Mouse (Mus musculus): ENCODE data around the gene Spata13. TPM values are rescaled to one million over a fixed set of nuclear protein-coding genes. Genes with fewer than 3 reads are reported as not detected.

The Spata13 gene
- total and polyA plus RNA-seq, 3 experiments: 0.39 to 1.5 TPM; not detected in 1

GRCm38 (mm10) chr14:60727130-60727529 lies 93.3 kb downstream of the Spata13 start:
- Histone ChIP-seq H3K27me3 (ENCODE audit: control insufficient read depth in 1 of 2, insufficient read depth in 2 of 2, low read length in 2 of 2) (no peaks in the 10 kb centered on the region), H3K79me2 (ENCODE audit: control insufficient read depth, insufficient read depth, low read length, poor library complexity) (no peaks in the 10 kb centered on the region), H3K9me3 (replicated peaks; ENCODE audit: insufficient read depth, low read length) (no peaks in the 10 kb centered on the region), H3K27ac (ENCODE audit: control insufficient read depth, low read depth, low read length) (no peak overlapping the region), H3K9ac (ENCODE audit: control insufficient read depth, low read depth, low read length, poor library complexity, severe bottlenecking) (no peak overlapping the region), H3K36me3 (ENCODE audit: control insufficient read depth in 1 of 2, insufficient read depth in 2 of 2, low read length in 2 of 2) (peaks cover 0 to 9% of the 10 kb centered on the region in 2 experiments; a peak in 2 of 4 replicates), H3K4me1 (ENCODE audit: control insufficient read depth in 1 of 2, insufficient read depth in 2 of 2, low read length in 2 of 2) (peaks cover 0 to 4% of the 10 kb centered on the region in 2 experiments; a peak in 1 of 4 replicates), H3K4me3 (ENCODE audit: control insufficient read depth in 1 of 2, insufficient read depth in 1 of 2, low read depth in 2 of 2, low read length in 2 of 2) (no peak overlapping the region)
- peak; percentile 13 for DNase-seq (ENCODE audit: low read depth, low spot score)
- TF ChIP-seq KAT2A (conservative IDR thresholded peaks at IDR 0.05; ENCODE audit: low read depth, low read length) (no peak), MXI1 (IDR thresholded peaks at IDR 0.05; ENCODE audit: low read depth, low read length) (no peak), CHD2 (IDR thresholded peaks at IDR 0.05; ENCODE audit: low read length) (no peak), NELFE (IDR thresholded peaks at IDR 0.05; ENCODE audit: low read depth, low read length) (no peak), CTCF (IDR thresholded peaks at IDR 0.05 in 2 of 3, conservative IDR thresholded peaks at IDR 0.05 in 1 of 3; ENCODE audit: control insufficient read depth in 1 of 3, insufficient read depth in 1 of 3, low read depth in 2 of 3, low read length in 3 of 3, poor library complexity in 1 of 3, severe bottlenecking in 1 of 3) (no peak), GATA1 (IDR thresholded peaks at IDR 0.05; ENCODE audit: low read depth, low read length) (no peak), ZKSCAN1 (IDR thresholded peaks at IDR 0.05; ENCODE audit: low read depth, low read length) (no peak)

GRCm38 (mm10) chr14:60732081-60732480 lies 98.3 kb downstream of the Spata13 start:
- H3K4me1 ChIP-seq (ENCODE audit: control insufficient read depth in 1 of 2, insufficient read depth in 2 of 2, low read length in 2 of 2): peaks cover 0 to 11% of the 10 kb centered on the region in 2 experiments; a peak in 3 of 4 replicates
- no peak for DNase-seq (ENCODE audit: low read depth, low spot score)

GRCm38 (mm10) chr14:60732787-60733186 lies 99.0 kb downstream of the Spata13 start:
- Histone ChIP-seq H3K9me3 (replicated peaks; ENCODE audit: insufficient read depth, low read length) (no peaks in the 10 kb centered on the region), H3K27ac (ENCODE audit: control insufficient read depth, low read depth, low read length) (no peak overlapping the region), H3K9ac (ENCODE audit: control insufficient read depth, low read depth, low read length, poor library complexity, severe bottlenecking) (no peak overlapping the region), H3K36me3 (ENCODE audit: control insufficient read depth in 1 of 2, insufficient read depth in 2 of 2, low read length in 2 of 2) (peaks cover 0 to 9% of the 10 kb centered on the region in 2 experiments; a peak in 2 of 4 replicates), H3K4me1 (ENCODE audit: control insufficient read depth in 1 of 2, insufficient read depth in 2 of 2, low read length in 2 of 2) (peaks cover 0 to 17% of the 10 kb centered on the region in 2 experiments; a peak in 3 of 4 replicates), H3K27me3 (ENCODE audit: control insufficient read depth in 1 of 2, insufficient read depth in 2 of 2, low read length in 2 of 2) (no peaks in the 10 kb centered on the region), H3K4me3 (ENCODE audit: control insufficient read depth in 1 of 2, insufficient read depth in 1 of 2, low read depth in 2 of 2, low read length in 2 of 2) (no peak overlapping the region), H3K79me2 (ENCODE audit: control insufficient read depth, insufficient read depth, low read length, poor library complexity) (no peaks in the 10 kb centered on the region)
- DNase-seq (ENCODE audit: low read depth, low spot score): no peak
- TF ChIP-seq USF2 (IDR thresholded peaks at IDR 0.05; ENCODE audit: borderline replicate concordance in 1 of 2, insufficient read depth in 1 of 2, low read depth in 1 of 2, low read length in 2 of 2) (no peak), MAX (IDR thresholded peaks at IDR 0.05; ENCODE audit: low read length) (no peak), NRF1 (IDR thresholded peaks at IDR 0.05; ENCODE audit: insufficient read depth, low read depth, low read length, poor library complexity, severe bottlenecking) (no peak), SIN3A (IDR thresholded peaks at IDR 0.05; ENCODE audit: low read length) (no peak), MYB (IDR thresholded peaks at IDR 0.05; ENCODE audit: low read depth, low read length) (no peak), JUND (IDR thresholded peaks at IDR 0.05; ENCODE audit: low read depth, low read length) (no peak), TCF12 (IDR thresholded peaks at IDR 0.05; ENCODE audit: low read depth, low read length) (no peak), CTCF (IDR thresholded peaks at IDR 0.05 in 2 of 3, conservative IDR thresholded peaks at IDR 0.05 in 1 of 3; ENCODE audit: control insufficient read depth in 1 of 3, insufficient read depth in 1 of 3, low read depth in 2 of 3, low read length in 3 of 3, poor library complexity in 1 of 3, severe bottlenecking in 1 of 3) (no peak), HCFC1 (IDR thresholded peaks at IDR 0.05; ENCODE audit: low read depth, low read length) (no peak), RAD21 (IDR thresholded peaks at IDR 0.05; ENCODE audit: low read depth, low read length) (no peak), POLR2AphosphoS2 (IDR thresholded peaks at IDR 0.05; ENCODE audit: low read length) (no peak), E2F4 (IDR thresholded peaks at IDR 0.05; ENCODE audit: borderline replicate concordance, low read depth, low read length) (no peak)

More at GRCm38 (mm10) chr14:60732081-60732480, 98.3 kb downstream of the Spata13 start:
- no peak overlapping the region for H3K27ac ChIP-seq (ENCODE audit: control insufficient read depth, low read depth, low read length)
- H3K27me3 ChIP-seq (ENCODE audit: control insufficient read depth in 1 of 2, insufficient read depth in 2 of 2, low read length in 2 of 2): no peaks in the 10 kb centered on the region
- no peaks in the 10 kb centered on the region for H3K79me2 ChIP-seq (ENCODE audit: control insufficient read depth, insufficient read depth, low read length, poor library complexity)
- no peak for TF ChIP-seq CTCF (IDR thresholded peaks at IDR 0.05 in 2 of 3, conservative IDR thresholded peaks at IDR 0.05 in 1 of 3; ENCODE audit: control insufficient read depth in 1 of 3, insufficient read depth in 1 of 3, low read depth in 2 of 3, low read length in 3 of 3, poor library complexity in 1 of 3, severe bottlenecking in 1 of 3)
- TF ChIP-seq BHLHE40 (IDR thresholded peaks at IDR 0.05; ENCODE audit: borderline replicate concordance, low read depth, low read length): no peak
- no peak for TF ChIP-seq POLR2AphosphoS2 (IDR thresholded peaks at IDR 0.05; ENCODE audit: low read length)
- no peak for TF ChIP-seq POLR2A (IDR thresholded peaks at IDR 0.05; ENCODE audit: control insufficient read depth in 1 of 2, insufficient read depth in 1 of 2, low read depth in 1 of 2, low read length in 2 of 2, poor library complexity in 1 of 2)
- no peak for TF ChIP-seq E2F4 (IDR thresholded peaks at IDR 0.05; ENCODE audit: borderline replicate concordance, low read depth, low read length)
- no peak for TF ChIP-seq USF2 (IDR thresholded peaks at IDR 0.05; ENCODE audit: borderline replicate concordance in 1 of 2, insufficient read depth in 1 of 2, low read depth in 1 of 2, low read length in 2 of 2)
- no peak for TF ChIP-seq USF1 (IDR thresholded peaks at IDR 0.05; ENCODE audit: low read depth, low read length)
- no peak for TF ChIP-seq MAFK (IDR thresholded peaks at IDR 0.05; ENCODE audit: borderline replicate concordance, low read depth, low read length)
- no peak for TF ChIP-seq GATA1 (IDR thresholded peaks at IDR 0.05; ENCODE audit: low read depth, low read length)
- no peak for TF ChIP-seq JUND (IDR thresholded peaks at IDR 0.05; ENCODE audit: low read depth, low read length)
- TF ChIP-seq TAL1 (IDR thresholded peaks at IDR 0.05; ENCODE audit: low read length): no peak
- TF ChIP-seq ZKSCAN1 (IDR thresholded peaks at IDR 0.05; ENCODE audit: low read depth, low read length): no peak
- TF ChIP-seq ZNF384 (IDR thresholded peaks at IDR 0.05; ENCODE audit: low read depth, low read length): no peak
- TF ChIP-seq MYB (IDR thresholded peaks at IDR 0.05; ENCODE audit: low read depth, low read length): no peak
- TF ChIP-seq SIN3A (IDR thresholded peaks at IDR 0.05; ENCODE audit: low read length): no peak
- TF ChIP-seq TBP (IDR thresholded peaks at IDR 0.05; ENCODE audit: low read depth, low read length): no peak
- TF ChIP-seq MXI1 (IDR thresholded peaks at IDR 0.05; ENCODE audit: low read depth, low read length): no peak
- TF ChIP-seq RAD21 (IDR thresholded peaks at IDR 0.05; ENCODE audit: low read depth, low read length): no peak
- TF ChIP-seq UBTF (IDR thresholded peaks at IDR 0.05; ENCODE audit: borderline replicate concordance, insufficient read depth, low read depth, low read length): no peak
- no peak for TF ChIP-seq CHD1 (IDR thresholded peaks at IDR 0.05; ENCODE audit: low read depth, low read length)
- no peaks in the 10 kb centered on the region for H3K9me3 ChIP-seq (replicated peaks; ENCODE audit: insufficient read depth, low read length)
- no peak overlapping the region for H3K4me3 ChIP-seq (ENCODE audit: control insufficient read depth in 1 of 2, insufficient read depth in 1 of 2, low read depth in 2 of 2, low read length in 2 of 2)
- no peak overlapping the region for H3K9ac ChIP-seq (ENCODE audit: control insufficient read depth, low read depth, low read length, poor library complexity, severe bottlenecking)
- H3K36me3 ChIP-seq (ENCODE audit: control insufficient read depth in 1 of 2, insufficient read depth in 2 of 2, low read length in 2 of 2): peaks cover 0 to 2% of the 10 kb centered on the region in 2 experiments; a peak in 2 of 4 replicates

Measured in MEL (cell line).